Mouse (Mus musculus) adipose tissue, adult 10 weeks (tissue): ENCODE results near the gene Rgs6. TPM values are rescaled to one million over a fixed set of nuclear protein-coding genes. Genes with fewer than 3 reads are reported as not detected.

Source experiments
- polyA plus RNA-seq: library from polyadenylated mRNA; stranded (reverse); fragments of 350-450 nt; fragmentation: Illumina TruSeq; extraction: RNeasy Lipid Tissue Mini Kit (QIAGEN cat#74804); gene quantifications from one replicate; pipeline ENCODE4 v1.2.3, GENCODE M21; 2014; ENCODE audit warnings: low read depth, low replicate concordance

Rgs6 gene
- 1.3 TPM for polyA plus RNA-seq

GRCm38 (mm10) chr12:82588017-82588416 lies at the start of gene Rgs6:
Rgs6 (plus strand) TSS chr12:82588292.

